Mouse (Mus musculus) liver, postnatal 0 days (tissue): ENCODE measurements around the gene Top1. TPM values are rescaled to one million over a fixed set of nuclear protein-coding genes. Genes with fewer than 3 reads are reported as not detected.

Experiments used
- ATAC-seq: fragments of 200-750 bp; cut with Nextera tagmentation; 2 replicates; pipeline ENCODE4 v1.8.0; 2017; ENCODE audit warnings: mild to moderate bottlenecking, moderate library complexity
- DNase-seq: peaks from one replicate; pipeline ENCODE4 v3.0.0-alpha.2; 2016
- H3K27ac ChIP-seq: fragments of 300-500 bp; sonication (generic); 2 replicates; pipeline ENCODE4 v1.5.1; 2014; ENCODE audit warnings: antibody characterized with exemption, moderate library complexity, mild to moderate bottlenecking, low read depth
- H3K27me3 ChIP-seq: fragments of 300-500 bp; sonication (generic); 2 replicates; pipeline ENCODE4 v1.6.1; 2014; ENCODE audit warnings: low read length, control low read depth, mixed read lengths; ENCODE audit not compliant: insufficient read depth
- H3K36me3 ChIP-seq: fragments of 300-500 bp; sonication (generic); replicated peaks from 2 replicates; pipeline ENCODE4 v1.6.1; 2014; ENCODE audit warnings: mild to moderate bottlenecking, control low read depth, low read length, moderate library complexity, mixed read lengths; ENCODE audit not compliant: insufficient read depth
- H3K4me1 ChIP-seq: fragments of 300-500 bp; sonication (generic); 2 replicates; pipeline ENCODE4 v1.6.1; 2014; ENCODE audit warnings: antibody characterized with exemption, mild to moderate bottlenecking, control low read depth; ENCODE audit not compliant: insufficient read depth
- H3K4me2 ChIP-seq: fragments of 300-500 bp; sonication (generic); 2 replicates; pipeline ENCODE4 v1.6.1; 2014; ENCODE audit warnings: low read depth, mild to moderate bottlenecking, low read length, moderate library complexity, mixed read lengths
- H3K4me3 ChIP-seq: fragments of 300-500 bp; sonication (generic); 2 replicates; pipeline ENCODE4 v1.5.1; 2014; ENCODE audit warnings: low read depth, low read length
- H3K9ac ChIP-seq: fragments of 300-500 bp; sonication (generic); replicated peaks from 2 replicates; pipeline ENCODE4 v1.6.1; 2014; ENCODE audit warnings: mild to moderate bottlenecking, moderate library complexity
- H3K9me3 ChIP-seq: fragments of 300-500 bp; sonication (generic); 2 replicates; pipeline ENCODE4 v1.6.1; 2016; ENCODE audit warnings: mild to moderate bottlenecking, control low read depth, low read length, mixed read lengths
- CTCF ChIP-seq: sonication (generic); IDR thresholded peaks from 2 replicates; pipeline ENCODE4 v1.5.1; 2016; ENCODE audit warnings: antibody characterized with exemption, low read depth
- EP300 ChIP-seq: IDR thresholded peaks from 2 replicates; pipeline ENCODE4 v1.6.1; 2016; ENCODE audit warnings: antibody characterized with exemption, low read depth, mild to moderate bottlenecking
- WGBS: fragments of 180-500 bp; shearing (Covaris S2); extraction: QIAGEN DNeasy Blood & Tissue Kit; methylation state at CpG from one replicate; pipeline ENCODE4 v1.1.7; 2014; ENCODE audit not compliant: insufficient replicate concordance; 5-methylcytosine and 5-hydroxymethylcytosine counted together
- polyA plus RNA-seq: library from polyadenylated mRNA; unstranded; fragments of >200 nt; fragmentation: Nextera tagmentation; extraction: Ambion mirVana; gene quantifications from 2 replicates; pipeline ENCODE4 v1.2.1, GENCODE M21; 2015

The Top1 gene
- polyA plus RNA-seq, 1 experiment from 2014 or later: 30.5 TPM

DNA sequence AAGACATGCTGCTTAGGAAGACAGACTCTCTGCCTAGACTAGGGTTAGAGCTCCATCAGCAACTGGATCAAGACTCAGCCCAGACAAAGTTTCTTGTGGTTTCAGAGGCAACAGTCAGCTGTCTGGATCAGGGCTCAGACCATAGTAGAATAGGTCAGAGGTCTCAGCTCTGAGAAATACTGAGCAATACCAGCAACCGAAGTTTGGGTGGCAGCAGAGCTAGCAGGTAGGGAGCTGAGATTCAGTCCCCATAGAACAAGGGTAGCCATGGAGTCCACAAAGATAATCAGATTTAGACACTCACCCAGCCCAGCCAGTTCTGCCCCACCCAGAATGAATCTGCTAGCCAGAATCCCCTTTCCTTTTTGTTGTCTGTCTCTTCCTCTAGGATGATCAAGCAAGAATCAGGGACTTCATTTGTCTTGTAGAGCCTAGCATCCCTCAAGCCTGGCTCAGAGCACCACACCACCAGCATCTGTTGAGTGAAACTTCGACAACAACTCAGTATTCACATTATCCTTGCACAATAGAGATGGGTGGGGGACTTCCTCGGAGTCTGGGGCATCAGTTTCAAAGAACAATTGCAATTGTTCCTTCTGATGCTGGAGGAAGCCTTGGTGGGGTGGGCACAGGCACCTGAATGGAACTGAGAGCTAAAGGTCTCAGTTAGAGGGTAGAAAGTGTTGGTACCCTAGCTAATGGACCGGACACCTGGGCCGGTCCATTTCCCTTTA lies 32.3 kb upstream of the Top1 start:
- Histone ChIP-seq H3K4me1 (peaks cover 6% of the 10 kb centered on the region; the same call in 1 of the 2 replicates), H3K27me3 (no peaks in the 10 kb centered on the region), H3K4me3 (no peak overlapping the region), H3K4me2 (no peak overlapping the region), H3K27ac (no peak overlapping the region), H3K36me3 (no peaks in the 10 kb centered on the region), H3K9me3 (no peaks in the 10 kb centered on the region), H3K9ac (no peak overlapping the region)
- no peak for ATAC-seq
- TF ChIP-seq EP300: no peak
- no peak for TF ChIP-seq CTCF
- DNase-seq: no peak
- 64% methylated on average over 5 of the region's 5 CpGs for WGBS

- no peak overlapping the region for H3K27ac ChIP-seq
- no peaks in the 10 kb centered on the region for H3K36me3 ChIP-seq
- 81% methylated on average over 6 of the region's 6 CpGs for WGBS
- H3K9ac ChIP-seq: no peak overlapping the region
- peaks cover 23% of the 10 kb centered on the region for H3K4me1 ChIP-seq
- no peak for DNase-seq
- no peak for TF ChIP-seq EP300
- no peak for TF ChIP-seq CTCF
- no peak for ATAC-seq
- H3K27me3 ChIP-seq: no peaks in the 10 kb centered on the region
- H3K9me3 ChIP-seq: no peaks in the 10 kb centered on the region
- no peak overlapping the region for H3K4me2 ChIP-seq
- no peak overlapping the region for H3K4me3 ChIP-seq
These were observed 27.9 kb upstream of the Top1 start for GRCm38 (mm10) chr2:160617741-160618140.

GRCm38 (mm10) chr2:160618619-160619220 lies 27.0 kb upstream of the Top1 start:
- Histone ChIP-seq H3K27ac (peak overlapping the region; percentile 77), H3K4me1 (peaks cover 23% of the 10 kb centered on the region), H3K4me2 (peak overlapping the region; percentile 46), H3K9ac (peak overlapping the region; percentile 38; the same call in 1 of the 2 replicates), H3K27me3 (no peaks in the 10 kb centered on the region), H3K4me3 (peak overlapping the region; percentile 9; the same call in 1 of the 2 replicates), H3K36me3 (no peaks in the 10 kb centered on the region), H3K9me3 (no peaks in the 10 kb centered on the region)
- no peak for ATAC-seq
- WGBS: 70% methylated on average over 6 of the region's 6 CpGs
- no peak for DNase-seq
- TF ChIP-seq EP300: no peak
- no peak for TF ChIP-seq CTCF

DNA sequence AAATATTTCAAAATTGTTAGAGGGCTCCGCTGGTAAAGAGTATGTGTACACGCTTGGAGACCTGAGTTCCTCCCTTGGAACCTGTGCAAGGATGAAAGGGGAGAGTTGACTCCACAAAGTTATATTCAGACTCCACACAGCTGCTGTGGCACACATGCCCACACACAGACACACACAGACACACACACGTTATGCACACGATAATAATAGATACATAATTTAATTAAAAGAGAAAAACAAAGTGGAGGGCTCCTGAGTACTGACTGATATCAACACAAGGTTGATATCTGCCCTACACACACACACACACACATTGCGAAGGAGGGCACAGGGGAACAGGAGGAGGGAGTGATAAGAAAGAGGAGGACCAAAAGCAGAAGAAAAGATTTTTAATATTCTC lies 26.4 kb upstream of the Top1 start:
- Histone ChIP-seq H3K4me3 (peak overlapping the region; percentile 9; the same call in 1 of the 2 replicates), H3K9me3 (no peaks in the 10 kb centered on the region), H3K27ac (peak overlapping the region; percentile 77), H3K9ac (peak overlapping the region; percentile 38; the same call in 1 of the 2 replicates), H3K36me3 (no peaks in the 10 kb centered on the region), H3K4me2 (peak overlapping the region; percentile 46), H3K4me1 (peaks cover 23% of the 10 kb centered on the region), H3K27me3 (no peaks in the 10 kb centered on the region)
- TF ChIP-seq CTCF (no peak), EP300 (peak; percentile 97)
- 57% methylated on average over 5 of the region's 5 CpGs for WGBS
- peak; percentile 26 for DNase-seq
- ATAC-seq: peak; percentile 92

- H3K4me2 ChIP-seq: peak overlapping the region; percentile 46
- no peaks in the 10 kb centered on the region for H3K36me3 ChIP-seq
- no peaks in the 10 kb centered on the region for H3K27me3 ChIP-seq
- peak overlapping the region; percentile 77 for H3K27ac ChIP-seq
- TF ChIP-seq CTCF (no peak), EP300 (no peak)
- peaks cover 23% of the 10 kb centered on the region for H3K4me1 ChIP-seq
- H3K9me3 ChIP-seq: no peaks in the 10 kb centered on the region
- ATAC-seq (peak; percentile 62), DNase-seq (peak; percentile 44)
- peak overlapping the region; percentile 9; the same call in 1 of the 2 replicates for H3K4me3 ChIP-seq
- WGBS: 51% methylated on average over 9 of the region's 9 CpGs
- no peak overlapping the region for H3K9ac ChIP-seq
These were observed 25.9 kb upstream of the Top1 start for GRCm38 (mm10) chr2:160619831-160620230.

DNA sequence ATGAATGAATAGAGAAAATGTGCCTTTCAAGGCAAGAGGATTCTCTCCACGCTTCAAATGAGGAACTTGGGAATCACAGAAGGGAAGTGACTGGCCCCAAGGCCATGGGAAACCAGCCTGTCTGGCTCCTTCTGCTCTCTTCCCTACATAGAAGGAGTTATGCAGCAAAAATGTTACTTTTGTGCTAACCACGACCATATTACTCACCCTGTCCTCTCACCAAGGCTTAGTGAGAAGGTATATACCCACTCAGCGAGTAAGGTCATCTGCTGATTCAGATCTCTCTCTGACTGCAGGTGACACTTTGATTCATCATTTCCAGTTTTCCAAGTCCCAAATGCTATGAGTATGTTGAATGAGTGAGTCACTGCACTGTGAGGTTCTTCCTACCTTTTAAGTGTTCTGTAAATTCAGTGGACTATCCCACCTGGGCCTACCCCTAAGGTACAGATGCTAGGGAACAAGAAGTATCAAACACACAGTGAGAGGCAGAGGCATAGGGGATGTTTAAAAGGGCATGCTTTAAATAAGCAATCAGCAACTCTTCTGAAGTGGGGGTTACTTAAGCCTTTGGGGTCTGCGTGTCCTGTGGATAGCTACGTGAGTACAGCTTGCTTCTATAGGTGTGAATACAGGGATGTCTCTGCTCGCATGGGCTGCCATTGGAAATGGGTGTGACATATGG lies 25.3 kb upstream of the Top1 start:
- WGBS: 57% methylated on average over 6 of the region's 6 CpGs
- TF ChIP-seq EP300 (no peak), CTCF (no peak)
- peaks cover 23% of the 10 kb centered on the region for H3K4me1 ChIP-seq
- ATAC-seq (peak; percentile 18), DNase-seq (no peak)
- H3K36me3 ChIP-seq: no peaks in the 10 kb centered on the region
- no peaks in the 10 kb centered on the region for H3K9me3 ChIP-seq
- peak overlapping the region; percentile 46; the same call in 1 of the 2 replicates for H3K4me2 ChIP-seq
- no peak overlapping the region for H3K4me3 ChIP-seq
- no peaks in the 10 kb centered on the region for H3K27me3 ChIP-seq
- H3K9ac ChIP-seq: no peak overlapping the region
- H3K27ac ChIP-seq: peak overlapping the region; percentile 77
